Mouse (Mus musculus) megakaryocyte, embryonic 14.5 days (primary cell): ENCODE measurements around the gene Milr1.

Experiments
- FLI1 ChIP-seq: IDR thresholded peaks from 2 replicates; pipeline ENCODE4 v1.6.1; 2012; ENCODE audit warnings: low read length, inconsistent platforms, mixed read lengths
- GATA1 ChIP-seq: IDR thresholded peaks from 3 replicates; pipeline ENCODE4 v1.6.1; 2012; ENCODE audit warnings: mixed read lengths, low read length, inconsistent platforms, borderline replicate concordance

DNA sequence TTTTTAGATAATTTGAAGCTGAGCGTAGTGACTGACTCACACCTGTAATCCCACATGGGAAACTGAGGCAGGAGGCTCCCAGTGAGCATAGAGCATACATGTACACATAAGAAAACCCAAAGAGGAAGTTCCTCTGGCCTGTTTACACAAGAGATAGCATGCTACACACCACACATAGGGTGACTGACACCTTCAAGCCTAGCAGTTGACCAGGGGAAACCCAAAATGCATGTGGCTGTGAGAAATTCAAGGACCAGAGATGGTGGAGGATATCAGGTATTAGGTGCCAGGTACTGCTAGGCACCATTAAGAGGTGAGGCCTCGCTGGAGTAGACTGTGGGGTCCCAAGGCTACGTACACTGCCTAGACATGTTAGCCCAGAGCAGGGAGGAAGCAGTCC lies 48.4 kb upstream of the Milr1 start:
- no peak for TF ChIP-seq GATA1
- TF ChIP-seq FLI1 = no peak
